Mouse (Mus musculus): ENCODE results near the gene Slc41a3.

DNA sequence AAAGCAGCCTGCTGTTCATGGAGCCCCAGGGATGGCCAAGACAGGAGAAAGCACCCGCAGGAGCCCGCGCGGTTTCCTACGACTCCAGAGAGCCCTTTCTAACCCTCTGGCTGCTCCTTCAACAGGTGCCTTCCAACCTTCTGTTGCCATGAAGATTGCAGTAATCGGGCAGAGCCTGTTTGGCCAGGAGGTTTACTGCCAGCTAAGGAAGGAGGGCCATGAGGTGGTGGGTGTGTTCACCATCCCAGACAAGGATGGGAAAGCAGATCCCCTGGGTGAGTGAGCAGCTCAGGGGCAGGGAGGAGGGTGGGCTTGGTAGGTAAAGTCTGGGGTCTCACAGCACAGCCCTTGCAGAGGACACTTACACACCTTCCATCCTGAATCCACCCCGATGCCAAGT is 47.4 kb upstream of the Slc41a3 start:
- TF ChIP-seq CTCF (IDR thresholded peaks at IDR 0.05; ENCODE audit: borderline replicate concordance, insufficient read depth, low read length) (no peak), POLR2A (IDR thresholded peaks at IDR 0.05; ENCODE audit: low read depth, low read length) (no peak)

Data from embryonic fibroblast, embryonic 13.5 days (primary cell).